Mouse (Mus musculus) ES-E14 (cell line): ENCODE measurements around the gene Hras. TPM values are rescaled to one million over a fixed set of nuclear protein-coding genes. Genes with fewer than 3 reads are reported as not detected.
A peak's percentile ranks its signal among the peaks of the same experiment; 100 is the strongest.

Experiments
- DNase-seq: peaks from one replicate; pipeline ENCODE4 v3.0.0-alpha.2; 2013; ENCODE audit warnings: low read depth, low spot score
- H3K27ac ChIP-seq: 2 replicates; pipeline ENCODE4 v1.5.1; 2012; ENCODE audit warnings: low read depth, mild to moderate bottlenecking, low read length, moderate library complexity, mixed read lengths; ENCODE audit not compliant: poor library complexity, insufficient read depth, severe bottlenecking
- H3K36me3 ChIP-seq: 2 replicates; pipeline ENCODE4 v1.6.1; 2012; ENCODE audit warnings: mild to moderate bottlenecking, low read length, moderate library complexity, mixed read lengths; ENCODE audit not compliant: control insufficient read depth, poor library complexity, insufficient read depth, severe bottlenecking
- H3K4me1 ChIP-seq, 2 experiments: fragments of 150-350 bp in 1 of 2; sonication (generic) in 1 of 2; 2 replicates each; pipeline ENCODE4 v1.6.1; 2012; ENCODE audit warnings: low read length in 2 of 2, mild to moderate bottlenecking in 1 of 2, mixed read lengths in 1 of 2; ENCODE audit not compliant: control insufficient read depth in 2 of 2, insufficient read depth in 2 of 2, poor library complexity in 1 of 2
- H3K4me3 ChIP-seq, 2 experiments: fragments of 150-350 bp in 1 of 2; sonication (generic) in 1 of 2; 2 replicates each; pipeline ENCODE4 v1.5.1; 2012; ENCODE audit warnings: low read length in 2 of 2, low read depth in 1 of 2, mild to moderate bottlenecking in 1 of 2, mixed read lengths in 1 of 2; ENCODE audit not compliant: insufficient read depth in 1 of 2, poor library complexity in 1 of 2, severe bottlenecking in 1 of 2
- H3K9ac ChIP-seq: 2 replicates; pipeline ENCODE4 v1.6.1; 2012; ENCODE audit warnings: low read depth, mild to moderate bottlenecking, low read length, mixed read lengths; ENCODE audit not compliant: poor library complexity, insufficient read depth, severe bottlenecking
- H3K9me3 ChIP-seq: fragments of 150-350 bp; sonication (generic); 2 replicates; pipeline ENCODE4 v1.6.1; 2012; ENCODE audit warnings: low read depth, mild to moderate bottlenecking, low read length; ENCODE audit not compliant: control insufficient read depth, insufficient read depth
- CHD2 ChIP-seq: IDR thresholded peaks from 2 replicates; pipeline ENCODE4 v1.6.1; 2014; ENCODE audit warnings: mild to moderate bottlenecking, low read depth, low read length, inconsistent platforms
- HCFC1 ChIP-seq: IDR thresholded peaks from 2 replicates; pipeline ENCODE4 v1.6.1; 2012; ENCODE audit warnings: low read length, inconsistent platforms, borderline replicate concordance; ENCODE audit not compliant: insufficient read depth
- MAFK ChIP-seq: IDR thresholded peaks from 2 replicates; pipeline ENCODE4 v1.6.1; 2014; ENCODE audit warnings: mild to moderate bottlenecking, low read depth, low read length, inconsistent platforms; ENCODE audit not compliant: insufficient read depth
- ZC3H11A ChIP-seq: IDR thresholded peaks from 2 replicates; pipeline ENCODE4 v1.6.1; 2012; ENCODE audit warnings: low read depth, mild to moderate bottlenecking, inconsistent platforms, low read length, borderline replicate concordance
- ZNF384 ChIP-seq: IDR thresholded peaks from 2 replicates; pipeline ENCODE4 v1.6.1; 2012; ENCODE audit warnings: low read depth, low read length, inconsistent platforms
- in situ Hi-C, 2 experiments: fragments of 600-800 bp; cut with MboI; formaldehyde crosslinking; loops; one replicate each; pipeline ENCODE4 v1.15.1; 2025; ENCODE audit warnings: low sequenced_read_pairs in 2 of 2, inconsistent platforms in 1 of 2; ENCODE audit not compliant: unreplicated experiment in 2 of 2
- total RNA-seq: library from RNA; depleted of rRNA; stranded (reverse); fragments of 300-350 nt; gene quantifications from 2 replicates; pipeline ENCODE4 v1.2.3, GENCODE M21; 2012

Hras gene
- total RNA-seq, 1 experiment: 130 TPM

GRCm38 (mm10) chr7:141172116-141173006 lies 21.4 kb downstream of the Hras start, which contains the start of gene Rnh1:
Gene Rnh1 (minus strand): TSS chr7:141172857.
- peak; percentile 69; the same call in 1 of the 2 replicates for TF ChIP-seq HCFC1
- TF ChIP-seq CHD2: peak; percentile 49; the same call in 1 of the 2 replicates
- no peak for TF ChIP-seq ZNF384
- peaks cover 5% of the 10 kb centered on the region in 2 experiments; a peak in 2 of 4 replicates for H3K4me1 ChIP-seq
- in situ Hi-C loops: loop anchor here in 1 of 2 experiments (10.0 kb wide), 1 partner anchor 328 kb away; the partner anchor contains the start of genes Odf3 and Scgb1c1
- DNase-seq: peak; percentile 86
- peak within 1 kb of the TSS; percentile 94 for H3K9ac ChIP-seq
- no peaks in the 10 kb centered on the region for H3K36me3 ChIP-seq
- peak within 1 kb of the TSS; percentile 90 for H3K27ac ChIP-seq
- H3K4me3 ChIP-seq: peak within 1 kb of the TSS; percentile 84 to 85
- H3K9me3 ChIP-seq: no peaks in the 10 kb centered on the region

- no peak for DNase-seq
- no peak overlapping the region for H3K27ac ChIP-seq
- peaks cover 2% of the 10 kb centered on the region; the same call in 1 of the 2 replicates for H3K36me3 ChIP-seq
- H3K9me3 ChIP-seq: no peaks in the 10 kb centered on the region
- TF ChIP-seq CHD2 (no peak), MAFK (no peak), ZC3H11A (no peak), ZNF384 (no peak), HCFC1 (no peak)
- H3K4me3 ChIP-seq: no peak overlapping the region
- in situ Hi-C loops: loop anchor here in 1 of 2 experiments (10.0 kb wide), 1 partner anchor 325 kb away; the partner anchor contains the start of genes Odf3 and Scgb1c1
- H3K9ac ChIP-seq: no peak overlapping the region
- H3K4me1 ChIP-seq: peaks cover 5% of the 10 kb centered on the region in 2 experiments; a peak in 2 of 4 replicates
Measured at GRCm38 (mm10) chr7:141169866-141170265, 23.9 kb downstream of the Hras start.

- Histone ChIP-seq H3K4me1 (peaks cover 5 to 7% of the 10 kb centered on the region in 2 experiments; a peak in 2 of 4 replicates), H3K4me3 (no peak overlapping the region), H3K9me3 (no peaks in the 10 kb centered on the region), H3K27ac (no peak overlapping the region), H3K9ac (no peak overlapping the region), H3K36me3 (peaks cover 4% of the 10 kb centered on the region; the same call in 1 of the 2 replicates)
- in situ Hi-C loops: no loop called here
- DNase-seq: no peak
- TF ChIP-seq MAFK (no peak), ZNF384 (no peak), ZC3H11A (no peak), CHD2 (no peak), HCFC1 (no peak)
Measured at GRCm38 (mm10) chr7:141169300-141169699, 24.5 kb downstream of the Hras start.

- peak overlapping the region; percentile 58 to 63 for H3K4me3 ChIP-seq
- peaks cover 8% of the 10 kb centered on the region; the same call in 1 of the 2 replicates for H3K36me3 ChIP-seq
- H3K4me1 ChIP-seq: peaks cover 5 to 7% of the 10 kb centered on the region in 2 experiments; a peak in 2 of 4 replicates
- no peaks in the 10 kb centered on the region for H3K9me3 ChIP-seq
- no peak overlapping the region for H3K27ac ChIP-seq
- TF ChIP-seq MAFK (0 out of 2 replicates have a peak, but pooled peaks have one; percentile 11), HCFC1 (no peak), ZC3H11A (no peak), CHD2 (no peak), ZNF384 (no peak)
- H3K9ac ChIP-seq: peak overlapping the region; percentile 67
- in situ Hi-C loops: no loop called here
- peak; percentile 63 for DNase-seq
Measured at GRCm38 (mm10) chr7:141168518-141168953, 25.3 kb downstream of the Hras start.
